Mouse (Mus musculus): ENCODE data around the gene Atp1a1. TPM values are rescaled to one million over a fixed set of nuclear protein-coding genes. Genes with fewer than 3 reads are reported as not detected.

The Atp1a1 gene
- polyA plus RNA-seq, 1 experiment from 2014 or later = 162 TPM

GRCm38 (mm10) chr3:101644062-101644802 is 39.7 kb upstream of the Atp1a1 start:
- H3K4me1 ChIP-seq (ENCODE audit: control insufficient read depth, insufficient read depth, low read length) = no peaks in the 10 kb centered on the region

DNA sequence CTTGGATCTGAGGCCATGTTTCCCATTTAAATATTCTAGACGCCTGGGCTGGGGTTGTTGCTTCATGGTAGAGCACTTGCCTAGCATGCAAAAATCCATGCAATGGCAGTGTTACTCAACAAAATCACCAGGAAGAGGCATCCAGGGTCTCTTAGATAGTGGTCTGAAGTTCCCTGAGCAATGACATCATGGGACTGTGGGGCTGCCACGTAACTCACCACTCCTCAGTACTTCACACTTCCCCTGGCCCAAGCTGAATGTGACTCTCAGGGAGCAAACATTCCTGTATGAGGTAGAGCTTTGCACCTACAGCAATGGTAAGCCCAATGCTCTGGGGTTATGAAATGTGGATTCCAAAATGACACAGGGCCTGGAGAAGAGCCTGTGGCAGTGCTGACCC is 38.8 kb upstream of the Atp1a1 start:
- Histone ChIP-seq H3K4me2 (ENCODE audit: low read depth, low read length) (no peak overlapping the region), H3K9me3 (ENCODE audit: control insufficient read depth, low read length) (no peaks in the 10 kb centered on the region), H3K9ac (ENCODE audit: low read depth, low read length) (no peak overlapping the region), H3K27ac (replicated peaks; ENCODE audit: low read depth, low read length) (no peak overlapping the region), H3K4me1 (ENCODE audit: control insufficient read depth, insufficient read depth, low read length) (no peaks in the 10 kb centered on the region), H3K4me3 (ENCODE audit: low read depth, low read length) (no peak overlapping the region), H3K36me3 (ENCODE audit: control insufficient read depth, insufficient read depth, low read length) (no peaks in the 10 kb centered on the region), H3K27me3 (replicated peaks; ENCODE audit: control insufficient read depth, insufficient read depth, low read length) (no peaks in the 10 kb centered on the region)
- no peak for DNase-seq (ENCODE audit: low spot score)
- WGBS = 72% methylated on average over 2 of the region's 2 CpGs
- no peak for ATAC-seq (ENCODE audit: low read depth)

More at GRCm38 (mm10) chr3:101644062-101644802, 39.7 kb upstream of the Atp1a1 start:
- Histone ChIP-seq H3K4me2 (ENCODE audit: low read depth, low read length) (no peak overlapping the region), H3K9ac (ENCODE audit: low read depth, low read length) (no peak overlapping the region), H3K36me3 (ENCODE audit: control insufficient read depth, insufficient read depth, low read length) (no peaks in the 10 kb centered on the region), H3K9me3 (ENCODE audit: control insufficient read depth, low read length) (no peaks in the 10 kb centered on the region), H3K27me3 (replicated peaks; ENCODE audit: control insufficient read depth, insufficient read depth, low read length) (no peaks in the 10 kb centered on the region), H3K4me3 (ENCODE audit: low read depth, low read length) (no peak overlapping the region), H3K27ac (replicated peaks; ENCODE audit: low read depth, low read length) (no peak overlapping the region)
- 75% methylated on average over 4 of the region's 4 CpGs for WGBS
- ATAC-seq (ENCODE audit: low read depth) (no peak), DNase-seq (ENCODE audit: low spot score) (no peak)

DNA sequence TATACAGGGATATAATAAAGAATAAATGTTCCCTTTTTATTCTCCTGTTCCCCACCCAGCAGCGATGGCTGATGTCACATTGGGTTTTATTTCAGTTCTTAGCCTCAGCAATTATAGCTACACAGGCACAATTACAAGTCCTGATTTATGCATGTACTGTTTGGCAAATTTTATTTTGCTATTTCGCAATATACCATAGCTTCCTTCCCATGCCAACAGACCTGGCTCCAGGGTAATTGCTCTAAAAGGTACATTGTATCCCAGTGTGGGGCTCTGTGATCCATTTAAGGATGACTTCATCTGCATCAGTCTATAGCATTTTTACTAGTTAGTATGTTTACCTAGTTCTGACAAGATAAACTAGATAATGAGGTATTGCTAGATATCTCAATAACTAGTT is 33.7 kb upstream of the Atp1a1 start:
- Histone ChIP-seq H3K4me1 (ENCODE audit: control insufficient read depth, insufficient read depth, low read length) (no peaks in the 10 kb centered on the region), H3K4me2 (ENCODE audit: low read depth, low read length) (no peak overlapping the region), H3K27ac (replicated peaks; ENCODE audit: low read depth, low read length) (no peak overlapping the region), H3K9ac (ENCODE audit: low read depth, low read length) (no peak overlapping the region), H3K4me3 (ENCODE audit: low read depth, low read length) (no peak overlapping the region), H3K9me3 (ENCODE audit: control insufficient read depth, low read length) (no peaks in the 10 kb centered on the region), H3K36me3 (ENCODE audit: control insufficient read depth, insufficient read depth, low read length) (no peaks in the 10 kb centered on the region), H3K27me3 (replicated peaks; ENCODE audit: control insufficient read depth, insufficient read depth, low read length) (no peaks in the 10 kb centered on the region)
- DNase-seq (ENCODE audit: low spot score) (no peak), ATAC-seq (ENCODE audit: low read depth) (no peak)
- WGBS = 89% methylated on average over 2 of the region's 2 CpGs

DNA sequence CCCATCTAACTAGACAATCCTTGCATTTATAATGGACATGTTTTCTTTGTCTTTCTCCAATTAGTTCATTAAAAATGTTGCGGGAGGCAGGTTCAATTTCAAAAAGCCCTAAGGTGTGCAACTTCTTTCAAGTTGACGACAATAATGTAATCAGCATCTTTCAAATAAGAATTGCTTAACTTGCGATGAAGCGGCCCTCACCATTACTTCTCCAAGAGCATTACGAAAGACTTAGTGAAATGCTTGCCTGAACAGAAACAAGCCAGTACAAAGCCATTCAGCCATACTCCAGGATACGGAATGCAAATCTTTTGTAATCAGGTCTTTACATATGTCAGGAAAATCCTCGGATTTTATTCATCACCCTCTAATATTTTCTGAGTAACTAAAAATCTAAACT is 32.0 kb upstream of the Atp1a1 start:
- WGBS = 81% methylated on average over 7 of the region's 7 CpGs
- no peaks in the 10 kb centered on the region for H3K4me1 ChIP-seq (ENCODE audit: control insufficient read depth, insufficient read depth, low read length)
- H3K36me3 ChIP-seq (ENCODE audit: control insufficient read depth, insufficient read depth, low read length) = no peaks in the 10 kb centered on the region
- ATAC-seq (ENCODE audit: low read depth) = no peak
- H3K4me3 ChIP-seq (ENCODE audit: low read depth, low read length) = no peak overlapping the region
- DNase-seq (ENCODE audit: low spot score) = peak; percentile 37
- H3K27ac ChIP-seq (replicated peaks; ENCODE audit: low read depth, low read length) = no peak overlapping the region
- no peak overlapping the region for H3K9ac ChIP-seq (ENCODE audit: low read depth, low read length)
- no peaks in the 10 kb centered on the region for H3K27me3 ChIP-seq (replicated peaks; ENCODE audit: control insufficient read depth, insufficient read depth, low read length)
- no peaks in the 10 kb centered on the region for H3K9me3 ChIP-seq (ENCODE audit: control insufficient read depth, low read length)
- H3K4me2 ChIP-seq (ENCODE audit: low read depth, low read length) = no peak overlapping the region

DNA sequence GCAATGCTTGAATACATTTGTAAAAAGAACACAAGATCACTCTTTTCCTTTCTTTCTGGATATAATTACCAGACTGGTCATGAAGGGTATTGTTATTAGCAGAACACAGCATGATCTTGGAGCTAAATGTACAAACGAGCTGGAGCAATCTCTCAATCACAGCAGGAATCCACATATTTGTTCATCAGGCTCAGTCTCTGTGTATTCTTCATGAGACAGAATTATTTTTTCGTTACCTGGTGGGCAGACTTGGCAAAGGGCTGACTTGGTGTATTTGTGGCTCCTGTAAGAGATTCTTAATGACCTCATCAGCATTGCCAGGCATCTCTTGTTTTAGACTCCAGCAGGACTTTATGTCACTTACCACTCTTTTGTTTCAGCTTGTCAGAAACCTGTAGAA is 31.6 kb upstream of the Atp1a1 start:
- WGBS = 72% methylated on average over 2 of the region's 2 CpGs
- Histone ChIP-seq H3K9ac (ENCODE audit: low read depth, low read length) (no peak overlapping the region), H3K27ac (replicated peaks; ENCODE audit: low read depth, low read length) (no peak overlapping the region), H3K4me1 (ENCODE audit: control insufficient read depth, insufficient read depth, low read length) (no peaks in the 10 kb centered on the region), H3K36me3 (ENCODE audit: control insufficient read depth, insufficient read depth, low read length) (no peaks in the 10 kb centered on the region), H3K4me3 (ENCODE audit: low read depth, low read length) (no peak overlapping the region), H3K4me2 (ENCODE audit: low read depth, low read length) (no peak overlapping the region), H3K27me3 (replicated peaks; ENCODE audit: control insufficient read depth, insufficient read depth, low read length) (no peaks in the 10 kb centered on the region), H3K9me3 (ENCODE audit: control insufficient read depth, low read length) (no peaks in the 10 kb centered on the region)
- no peak for ATAC-seq (ENCODE audit: low read depth)
- DNase-seq (ENCODE audit: low spot score) = no peak

GRCm38 (mm10) chr3:101634141-101634900 is 29.8 kb upstream of the Atp1a1 start:
- Histone ChIP-seq H3K9ac (ENCODE audit: low read depth, low read length) (no peak overlapping the region), H3K27me3 (replicated peaks; ENCODE audit: control insufficient read depth, insufficient read depth, low read length) (no peaks in the 10 kb centered on the region), H3K36me3 (ENCODE audit: control insufficient read depth, insufficient read depth, low read length) (no peaks in the 10 kb centered on the region), H3K27ac (replicated peaks; ENCODE audit: low read depth, low read length) (no peak overlapping the region), H3K4me2 (ENCODE audit: low read depth, low read length) (no peak overlapping the region), H3K4me1 (ENCODE audit: control insufficient read depth, insufficient read depth, low read length) (no peaks in the 10 kb centered on the region), H3K9me3 (ENCODE audit: control insufficient read depth, low read length) (0 out of 2 replicates have a peak, but pooled peaks cover 2% of the 10 kb centered on the region), H3K4me3 (ENCODE audit: low read depth, low read length) (no peak overlapping the region)
- DNase-seq (ENCODE audit: low spot score) (no peak), ATAC-seq (ENCODE audit: low read depth) (no peak)
- 88% methylated on average over 9 of the region's 9 CpGs for whole genome bisulfite sequencing

- H3K27ac ChIP-seq (replicated peaks; ENCODE audit: low read depth, low read length) = no peak overlapping the region
- no peaks in the 10 kb centered on the region for H3K36me3 ChIP-seq (ENCODE audit: control insufficient read depth, insufficient read depth, low read length)
- DNase-seq (ENCODE audit: low spot score) (no peak), ATAC-seq (ENCODE audit: low read depth) (no peak)
- no peaks in the 10 kb centered on the region for H3K27me3 ChIP-seq (replicated peaks; ENCODE audit: control insufficient read depth, insufficient read depth, low read length)
- H3K4me2 ChIP-seq (ENCODE audit: low read depth, low read length) = no peak overlapping the region
- peaks cover 3% of the 10 kb centered on the region; the same call in 1 of the 2 replicates for H3K9me3 ChIP-seq (ENCODE audit: control insufficient read depth, low read length)
- H3K4me1 ChIP-seq (ENCODE audit: control insufficient read depth, insufficient read depth, low read length) = no peaks in the 10 kb centered on the region
- H3K4me3 ChIP-seq (ENCODE audit: low read depth, low read length) = no peak overlapping the region
- no peak overlapping the region for H3K9ac ChIP-seq (ENCODE audit: low read depth, low read length)
- 82% methylated on average over 2 of the region's 2 CpGs for WGBS
These were observed 23.8 kb upstream of the Atp1a1 start for GRCm38 (mm10) chr3:101628255-101628654.

- H3K4me1 ChIP-seq (ENCODE audit: control insufficient read depth, insufficient read depth, low read length) = no peaks in the 10 kb centered on the region
- no peak overlapping the region for H3K9ac ChIP-seq (ENCODE audit: low read depth, low read length)
- no peaks in the 10 kb centered on the region for H3K27me3 ChIP-seq (replicated peaks; ENCODE audit: control insufficient read depth, insufficient read depth, low read length)
- H3K9me3 ChIP-seq (ENCODE audit: control insufficient read depth, low read length) = peaks cover 13% of the 10 kb centered on the region
- WGBS = 89% methylated on average over 5 of the region's 5 CpGs
- no peak overlapping the region for H3K4me3 ChIP-seq (ENCODE audit: low read depth, low read length)
- H3K36me3 ChIP-seq (ENCODE audit: control insufficient read depth, insufficient read depth, low read length) = no peaks in the 10 kb centered on the region
- DNase-seq (ENCODE audit: low spot score) (no peak), ATAC-seq (ENCODE audit: low read depth) (no peak)
- no peak overlapping the region for H3K4me2 ChIP-seq (ENCODE audit: low read depth, low read length)
- H3K27ac ChIP-seq (replicated peaks; ENCODE audit: low read depth, low read length) = no peak overlapping the region
These were observed 19.8 kb upstream of the Atp1a1 start for GRCm38 (mm10) chr3:101624287-101624686.
